Mouse (Mus musculus) MEL (cell line): ENCODE data around the gene Mta1.

Experiments
- CHD2 ChIP-seq: IDR thresholded peaks from 2 replicates; pipeline ENCODE4 v1.6.1; 2011; ENCODE audit warnings: low read length, improper control_type of control experiment
- CTCF ChIP-seq, 3 experiments: IDR thresholded peaks in 2 of 3; conservative IDR thresholded peaks in 1 of 3; 2 replicates each; pipeline ENCODE4 v1.5.1; 2011 to 2012; ENCODE audit warnings: low read length in 3 of 3, low read depth in 2 of 3, mild to moderate bottlenecking in 2 of 3, improper control_type of control experiment in 1 of 3, inconsistent platforms in 1 of 3, mixed read lengths in 1 of 3, moderate library complexity in 1 of 3; ENCODE audit not compliant: control insufficient read depth in 1 of 3, insufficient read depth in 1 of 3, poor library complexity in 1 of 3, severe bottlenecking in 1 of 3
- EP300 ChIP-seq, 2 experiments: IDR thresholded peaks; 2 replicates each; pipeline ENCODE4 v1.6.1; 2011; ENCODE audit warnings: improper control_type of control experiment in 2 of 2, low read length in 2 of 2, low read depth in 1 of 2, mild to moderate bottlenecking in 1 of 2
- GABPA ChIP-seq: IDR thresholded peaks from 2 replicates; pipeline ENCODE4 v1.6.1; 2012; ENCODE audit warnings: low read depth, mild to moderate bottlenecking, inconsistent platforms, low read length, improper control_type of control experiment, moderate library complexity
- MAFK ChIP-seq: IDR thresholded peaks from 2 replicates; pipeline ENCODE4 v1.6.1; 2011; ENCODE audit warnings: low read depth, mild to moderate bottlenecking, low read length, improper control_type of control experiment, borderline replicate concordance
- MAX ChIP-seq: IDR thresholded peaks from 2 replicates; pipeline ENCODE4 v1.6.1; 2011; ENCODE audit warnings: low read length, improper control_type of control experiment

GRCm38 (mm10) chr12:113153971-113154370 lies 55.9 kb downstream of the Mta1 start:
- TF ChIP-seq EP300 (IDR thresholded peaks at IDR 0.05; ENCODE audit: low read depth in 1 of 2, low read length in 2 of 2) = no peak
- no peak for TF ChIP-seq GABPA
- no peak for TF ChIP-seq MAX
- TF ChIP-seq CHD2 = no peak
- no peak for TF ChIP-seq MAFK
- no peak for TF ChIP-seq CTCF (IDR thresholded peaks at IDR 0.05 in 2 of 3, conservative IDR thresholded peaks at IDR 0.05 in 1 of 3; ENCODE audit: control insufficient read depth in 1 of 3, insufficient read depth in 1 of 3, low read depth in 2 of 3, low read length in 3 of 3, poor library complexity in 1 of 3, severe bottlenecking in 1 of 3)
